16 mouse cellular contexts compared by ENCODE assay signal in the genomic region with DNA sequence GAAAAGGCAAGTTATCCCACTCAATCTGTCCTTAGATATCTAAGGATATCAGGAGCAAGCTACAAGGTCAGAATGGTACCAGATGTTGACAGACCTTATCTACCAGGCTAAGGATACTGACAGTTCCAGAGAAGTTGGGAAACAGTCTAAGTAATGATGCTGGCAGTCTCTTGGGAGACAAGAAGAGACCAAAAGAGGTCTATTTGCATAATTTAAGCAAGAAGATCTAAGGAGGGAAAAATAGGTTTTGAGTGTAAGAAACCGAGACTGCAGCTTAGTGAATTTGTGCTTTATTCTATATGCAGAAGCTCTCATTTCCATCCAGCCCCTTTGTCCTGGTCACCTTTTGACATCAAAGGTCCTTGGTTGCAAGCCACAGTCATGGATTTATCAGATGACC.
"Had no signal": no experiment of that assay in that cellular context is flagged by ENCODE, and none has a peak within 500 bp of the region (broad histone marks: within the 10 kb centered on the region; RNA-seq: fewer than 3 reads in every experiment).

No protein-coding gene starts in this region.

- H3K4me2 ChIP-seq: neural tube, embryonic 12.5 days; neural tube, embryonic 13.5 days; neural tube, embryonic 15.5 days; stomach, embryonic 15.5 days had no signal

- H3K4me3 ChIP-seq: neural tube, embryonic 12.5 days; neural tube, embryonic 13.5 days; neural tube, embryonic 15.5 days; stomach, embryonic 15.5 days had no signal

- H3K9me3 ChIP-seq: neural tube, embryonic 12.5 days; neural tube, embryonic 13.5 days; neural tube, embryonic 15.5 days; stomach, embryonic 15.5 days had no signal

- H3K27ac ChIP-seq: neural tube, embryonic 12.5 days; neural tube, embryonic 13.5 days; neural tube, embryonic 15.5 days; stomach, embryonic 15.5 days had no signal

- H3K36me3 ChIP-seq: neural tube, embryonic 12.5 days; neural tube, embryonic 13.5 days; neural tube, embryonic 15.5 days; stomach, embryonic 15.5 days had no signal

- H3K9ac ChIP-seq: neural tube, embryonic 12.5 days; neural tube, embryonic 13.5 days; neural tube, embryonic 15.5 days; stomach, embryonic 15.5 days had no signal

- H3K27me3 ChIP-seq: neural tube, embryonic 13.5 days; neural tube, embryonic 15.5 days; stomach, embryonic 15.5 days had no signal

- DNase-seq: retina, postnatal 1 day; right cerebral cortex, adult 18-20 months; right cerebral cortex, postnatal 14 days; right cerebral cortex, postnatal 25 days; right cerebral cortex, postnatal 4 days; spleen, adult 18-20 months; thymus, adult 18-20 months; thymus, adult 2 months; thymus, postnatal 14 days; thymus, postnatal 25 days; thymus, postnatal 36 days; thymus, postnatal 4 days had no signal
